Mouse (Mus musculus) B cell, adult 67 days (primary cell): ENCODE results near the gene Vmn2r16. TPM values are rescaled to one million over a fixed set of nuclear protein-coding genes. Genes with fewer than 3 reads are reported as not detected.

Experiments
- total RNA-seq, 2 experiments: library from RNA; stranded (reverse); gene quantifications; 4 replicates each; pipeline ENCODE4 v1.2.4; 2023

The Vmn2r16 gene
- not detected for total RNA-seq

DNA sequence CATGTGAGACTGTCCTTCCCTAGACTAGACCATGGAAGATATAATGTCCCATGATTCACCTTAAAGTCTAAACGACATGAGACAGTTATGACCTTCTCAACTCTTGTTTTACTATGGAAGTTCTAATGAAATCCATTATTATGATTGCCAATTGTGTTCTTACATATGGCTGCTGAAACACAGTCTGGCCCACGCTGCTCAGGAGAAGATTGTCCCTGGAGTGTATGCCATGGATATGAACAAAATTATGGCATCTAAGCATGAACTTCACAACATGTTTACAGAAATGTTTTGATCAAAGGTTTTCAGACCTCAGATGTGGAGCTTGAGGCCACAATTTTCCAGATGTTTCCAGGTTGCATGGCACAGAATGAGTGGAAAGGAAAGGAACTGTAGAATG is at the start of gene Vmn2r16:
Gene Vmn2r16 (plus strand): TSS at position 301 of the 400 bp plus-strand sequence.

DNA sequence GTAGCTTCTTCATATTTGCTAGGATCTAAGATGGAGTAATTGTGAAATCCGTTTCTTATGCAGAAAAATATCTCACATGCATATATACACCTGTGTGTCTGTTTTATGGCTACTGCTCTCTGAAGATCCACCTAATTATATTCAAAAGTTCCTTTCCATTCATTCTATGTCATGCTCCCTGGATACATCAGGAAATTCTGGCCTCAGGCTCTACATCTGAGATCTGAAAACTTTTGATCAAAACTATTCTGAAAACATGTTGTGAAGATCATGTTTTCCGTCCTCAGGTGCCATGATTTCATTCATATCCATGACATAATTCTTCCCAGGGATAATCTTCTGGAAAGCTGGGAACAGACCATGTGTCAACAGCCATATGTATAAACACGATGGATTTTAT is 32.4 kb upstream of the Vmn2r16 start, which contains the start of gene Vmn2r15:
Gene Vmn2r15 (minus strand): TSS at position 101 of the 400 bp plus-strand sequence.

DNA sequence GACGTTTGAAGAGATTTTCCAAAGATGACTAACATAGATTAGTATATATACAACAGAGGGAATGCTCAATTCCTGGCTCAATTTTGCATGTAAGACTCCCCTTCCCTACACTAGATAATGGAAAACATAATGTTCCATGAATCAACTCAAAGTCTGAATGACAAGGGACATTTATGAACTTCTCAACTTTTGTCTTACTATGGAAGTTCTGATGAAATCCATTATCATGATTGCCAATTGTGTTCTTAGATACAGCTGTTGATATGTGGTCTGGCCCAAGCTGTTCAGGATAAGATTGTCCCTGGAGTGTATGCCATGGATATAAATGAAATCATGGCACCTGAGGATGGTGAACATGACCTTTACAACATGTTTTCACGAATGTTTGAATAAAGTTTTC is 89.4 kb downstream of the Vmn2r16 start, which contains the start of gene Vmn2r17:
Gene Vmn2r17 (plus strand): TSS at position 301 of the 400 bp plus-strand sequence.

Other genes with a start within 250 kb of the Vmn2r16 start
- gene Vmn2r12, start 232.2 kb upstream of the Vmn2r16 start, total RNA-seq: not detected
- not detected for gene Vmn2r13, start 138.0 kb upstream of the Vmn2r16 start, total RNA-seq
- gene Vmn2r14, start 105.5 kb upstream of the Vmn2r16 start, total RNA-seq: not detected
- not detected for gene Vmn2r15, start 32.5 kb upstream of the Vmn2r16 start, total RNA-seq
- not detected for gene Vmn2r17, start 89.5 kb downstream of the Vmn2r16 start, total RNA-seq
- gene Crlf2, start 228.8 kb downstream of the Vmn2r16 start, total RNA-seq: 10 to 100 TPM; 86.1 to 92.0 TPM